Mouse (Mus musculus): ENCODE data around the gene Lrrtm4.

Gene Lrrtm4

DNA sequence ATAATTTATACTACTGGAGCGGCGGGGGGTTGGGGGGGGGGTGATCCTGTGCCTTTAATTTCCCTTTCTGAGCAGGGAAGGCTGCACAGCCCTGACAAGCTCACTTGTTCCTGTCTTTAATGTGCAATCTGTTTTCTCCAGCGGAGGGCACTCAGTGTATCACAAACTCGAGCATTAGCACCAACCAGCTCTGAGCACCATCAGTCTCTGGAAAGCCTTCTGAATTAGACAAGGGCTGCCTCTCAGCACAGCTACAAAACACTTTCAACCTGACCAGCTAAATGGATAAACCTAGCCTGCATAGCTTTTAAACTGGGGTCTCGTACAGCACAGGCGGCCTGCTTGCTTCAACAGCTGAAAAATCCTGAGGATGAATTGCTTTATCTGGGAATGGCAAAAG, at the start of gene Lrrtm4:
Gene Lrrtm4 (plus strand): TSS at position 113 of the 400 bp plus-strand sequence.
- DNase-seq = no peak

DNA sequence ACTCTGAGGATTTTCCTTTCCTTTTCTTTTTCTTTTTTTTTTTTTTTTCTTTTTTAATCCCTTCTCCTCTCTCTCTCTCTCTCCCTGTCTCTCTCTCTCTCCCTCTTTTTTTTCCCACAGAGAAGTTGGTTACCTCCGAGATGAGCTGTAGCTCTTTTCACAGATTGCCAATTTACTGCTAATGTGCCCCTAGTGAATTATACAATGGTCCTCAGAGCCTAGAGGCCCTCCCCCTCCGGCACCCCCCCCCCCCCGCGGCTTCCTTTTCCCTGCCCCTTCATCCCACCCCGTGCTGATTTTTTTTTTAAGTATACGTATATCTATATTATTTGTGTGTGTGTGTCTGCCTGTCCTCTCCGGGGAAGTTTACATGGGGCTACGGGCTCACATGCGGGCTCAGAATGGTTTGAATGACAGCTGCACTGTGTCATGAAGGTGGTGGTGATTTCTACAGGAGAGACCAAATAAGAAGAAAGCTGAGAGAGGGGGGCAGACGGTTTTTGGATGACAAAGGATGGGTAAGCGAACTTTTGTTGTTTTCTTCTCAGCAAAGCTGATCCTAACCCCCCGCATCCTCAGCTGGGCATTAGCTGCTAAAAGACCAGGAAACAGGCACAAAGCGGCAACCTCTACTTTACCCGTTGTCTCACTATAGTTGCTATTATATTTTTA, 648 bp downstream of the Lrrtm4 start:
- DNase-seq = no peak

DNA sequence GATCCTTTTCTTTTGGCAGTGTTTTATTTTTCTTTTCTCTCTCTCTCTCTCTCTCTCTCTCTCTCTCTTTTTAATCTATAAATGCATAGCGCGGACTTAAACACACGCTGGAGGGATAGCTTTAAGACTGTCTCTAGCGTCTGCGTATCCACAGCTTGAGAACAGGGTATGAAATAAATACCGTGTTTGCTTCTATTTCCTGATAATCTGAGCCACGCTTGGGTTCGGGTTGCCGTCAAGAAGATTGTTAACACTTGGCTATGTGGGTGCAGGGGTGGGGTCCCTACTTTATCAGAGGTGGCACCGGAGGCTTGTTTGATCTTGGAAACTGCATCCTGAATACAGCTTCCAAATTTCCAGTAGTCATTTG, 1.2 kb downstream of the Lrrtm4 start:
- no peak for DNase-seq

DNA sequence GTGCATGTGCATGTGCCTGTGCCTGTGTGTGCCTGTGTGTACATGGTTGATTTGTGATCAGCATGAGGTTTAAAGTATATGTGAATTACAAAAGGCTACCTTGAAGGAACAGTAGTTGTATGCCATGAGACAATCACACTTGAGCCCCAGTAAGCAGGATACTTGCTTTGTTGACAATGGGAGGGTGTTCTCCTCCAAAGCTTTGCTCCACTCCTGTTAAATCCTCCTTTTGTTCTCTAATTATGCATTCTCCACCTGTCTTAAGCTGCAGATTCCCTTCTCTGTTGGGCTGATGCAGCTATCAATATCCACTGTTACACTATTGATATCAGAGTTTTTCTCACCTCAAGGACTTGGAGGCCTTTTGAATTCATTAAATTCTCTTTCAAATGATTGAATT, 38.2 kb downstream of the Lrrtm4 start:
- no peak for DNase-seq

DNA sequence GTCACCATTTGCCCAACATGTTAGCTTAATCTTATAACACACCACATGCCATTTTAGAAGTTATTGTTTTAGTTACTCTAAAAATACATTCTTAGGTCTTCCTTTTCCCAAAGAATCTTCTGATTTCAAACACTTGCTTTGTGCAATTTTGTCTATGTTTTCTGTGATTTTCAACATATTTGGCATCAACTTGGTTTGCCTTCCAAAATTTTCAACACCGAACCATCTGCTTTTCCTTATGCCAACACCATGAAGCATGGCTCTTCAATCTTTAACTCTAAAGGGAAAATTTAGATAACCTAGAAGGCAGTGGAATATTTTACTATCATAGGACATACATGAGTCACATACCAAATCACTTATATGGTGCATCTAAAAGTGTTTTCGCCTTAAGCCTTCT, 59.3 kb downstream of the Lrrtm4 start:
- no peak for DNase-seq

DNA sequence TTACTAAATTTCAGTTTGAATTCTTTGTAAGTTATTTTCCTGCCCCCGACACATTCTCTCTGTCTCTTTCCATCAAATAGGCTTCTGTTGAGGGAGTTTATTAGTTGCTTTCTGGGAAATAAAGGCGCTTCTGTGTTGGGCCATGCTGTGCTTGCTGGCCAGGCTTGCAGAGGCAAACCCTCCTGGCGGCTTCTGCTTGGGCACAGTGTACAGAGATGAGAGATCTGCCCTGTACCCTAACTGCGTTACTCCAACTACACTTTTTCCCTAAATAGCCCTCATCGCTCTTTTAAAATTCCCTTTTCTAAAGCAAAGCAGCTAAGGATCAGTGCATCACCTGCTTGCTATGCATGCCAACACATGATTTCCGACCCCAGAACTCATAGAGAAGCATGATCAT, 60.6 kb downstream of the Lrrtm4 start:
- no peak for DNase-seq

DNA sequence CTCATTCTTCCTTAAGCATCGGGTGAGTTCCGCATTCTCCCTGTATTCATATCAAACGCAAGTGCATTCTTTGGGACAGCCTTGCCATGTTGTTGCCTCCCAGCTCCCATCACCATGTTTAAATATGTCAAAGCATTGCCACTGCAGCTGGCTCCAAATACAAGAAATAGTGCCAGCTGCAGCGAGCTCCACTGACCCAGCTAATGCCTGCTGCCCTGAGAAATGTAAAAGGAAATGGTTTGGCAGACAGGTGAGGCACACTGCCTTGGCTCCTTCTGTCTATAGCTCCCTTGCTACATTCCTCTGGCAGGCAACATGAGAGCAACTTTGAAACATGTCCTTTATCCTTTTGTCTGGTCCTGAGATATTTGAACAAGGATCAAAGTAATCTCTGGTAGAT, 76.2 kb downstream of the Lrrtm4 start:
- DNase-seq = no peak

DNA sequence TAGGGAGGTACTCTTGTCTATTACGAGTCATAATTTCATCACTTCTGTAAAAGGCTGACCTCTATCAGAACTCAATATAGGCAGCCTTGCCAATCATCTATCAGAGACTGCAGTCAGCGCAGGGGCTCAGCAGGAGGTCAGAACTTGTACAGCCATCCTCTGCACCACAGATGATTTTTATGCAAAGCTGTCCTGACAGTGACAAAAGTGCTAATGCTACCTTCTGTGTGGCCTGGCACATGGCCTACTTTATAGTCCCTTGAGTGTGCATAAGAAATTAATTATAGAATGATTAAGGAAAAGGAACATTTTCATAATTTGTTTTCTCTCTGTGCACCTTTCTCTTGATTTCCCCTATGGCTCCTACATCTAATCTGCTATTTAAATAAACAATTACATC, 86.7 kb downstream of the Lrrtm4 start:
- DNase-seq = no peak

DNA sequence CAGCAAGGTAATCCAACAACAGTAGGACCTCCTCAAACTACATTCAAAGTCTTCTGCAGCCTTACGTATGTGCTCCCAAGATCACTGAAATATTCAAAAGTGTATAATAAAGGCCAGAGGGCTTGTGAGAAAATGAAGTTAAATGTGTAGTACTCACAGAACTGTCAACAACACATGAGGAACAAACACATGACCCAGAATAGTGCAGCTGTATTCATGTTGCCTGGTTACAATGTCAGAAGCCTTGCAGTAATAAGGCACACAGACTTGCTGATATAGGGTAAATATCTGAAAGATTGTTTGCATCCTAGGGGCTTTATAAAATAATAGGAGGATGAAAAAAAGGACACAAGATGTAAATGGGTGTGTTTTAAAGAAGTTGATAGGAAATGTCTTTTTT, 87.2 kb downstream of the Lrrtm4 start:
- DNase-seq = no peak

DNA sequence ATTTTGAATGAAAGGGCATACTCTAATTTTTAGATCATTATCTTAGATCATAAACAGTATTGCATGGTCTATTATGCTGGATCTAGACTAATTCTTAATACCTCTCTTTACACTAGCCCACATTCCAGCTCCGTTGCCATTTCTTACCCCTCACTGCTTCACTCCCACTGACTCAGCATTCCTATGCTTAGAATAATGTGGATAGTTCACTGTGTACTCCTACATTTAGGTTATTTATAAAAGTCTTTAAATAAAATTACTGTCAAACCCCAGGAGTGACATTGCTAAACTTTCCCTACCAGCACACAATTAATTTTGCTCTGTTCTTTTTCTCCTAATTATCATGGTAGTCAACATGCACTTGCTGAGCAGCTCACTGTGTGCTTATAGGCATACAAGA, 107.7 kb downstream of the Lrrtm4 start:
- DNase-seq = no peak

DNA sequence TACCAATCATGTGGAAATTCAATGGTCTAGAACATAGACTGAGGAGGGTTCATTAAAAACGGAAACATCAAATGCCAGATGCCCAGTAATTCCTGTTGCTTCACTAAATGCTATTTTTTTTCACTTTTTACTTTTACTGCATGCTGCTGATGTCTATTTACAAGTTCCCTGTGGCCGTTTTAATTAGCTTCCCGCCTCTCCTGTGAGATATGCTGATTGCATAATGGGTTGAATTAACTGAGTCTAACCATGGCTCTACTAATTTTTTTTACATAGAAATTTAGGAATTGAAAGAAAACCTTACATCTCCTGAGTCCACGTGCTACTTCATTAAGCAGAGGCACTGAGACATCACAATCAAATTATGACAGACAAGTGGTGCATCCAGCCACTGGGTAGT, 143.9 kb downstream of the Lrrtm4 start:
- DNase-seq = no peak

DNA sequence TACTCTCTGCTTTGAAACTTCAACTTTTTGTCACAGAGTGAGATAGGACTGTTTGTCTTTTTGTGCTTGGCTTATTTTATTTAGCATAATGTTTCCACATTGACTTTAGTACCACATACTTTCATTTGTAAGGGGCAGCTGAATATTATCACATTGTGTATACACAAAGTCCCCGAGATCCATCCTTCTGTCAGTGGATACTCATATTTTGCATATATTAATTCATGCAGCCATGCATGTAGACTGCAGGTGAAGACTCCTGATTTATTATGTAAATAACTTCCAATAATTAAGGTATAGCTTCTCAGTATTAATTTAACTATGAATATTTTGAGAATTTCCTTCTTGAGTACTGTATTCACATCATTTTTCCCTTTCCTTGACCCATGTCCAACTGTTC, 163.2 kb downstream of the Lrrtm4 start:
- DNase-seq = no peak

DNA sequence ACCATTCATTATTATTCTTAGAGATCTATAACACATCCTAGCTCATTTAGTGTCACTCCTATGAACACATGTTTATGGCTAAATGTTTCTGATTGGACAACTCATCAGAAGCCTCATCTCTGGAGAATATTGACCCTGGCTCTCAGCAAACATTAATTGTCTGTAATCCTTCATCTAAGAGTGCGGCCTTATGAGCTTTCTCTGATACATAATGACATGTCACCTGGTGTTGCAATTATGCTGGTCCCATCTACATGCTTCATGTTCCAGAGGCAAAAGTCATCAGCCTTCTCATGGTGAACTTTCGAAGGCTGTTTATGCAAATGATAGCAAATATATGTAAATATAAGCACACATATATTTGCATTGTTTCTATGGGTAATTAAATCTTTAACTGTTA, 163.7 kb downstream of the Lrrtm4 start:
- DNase-seq = no peak

DNA sequence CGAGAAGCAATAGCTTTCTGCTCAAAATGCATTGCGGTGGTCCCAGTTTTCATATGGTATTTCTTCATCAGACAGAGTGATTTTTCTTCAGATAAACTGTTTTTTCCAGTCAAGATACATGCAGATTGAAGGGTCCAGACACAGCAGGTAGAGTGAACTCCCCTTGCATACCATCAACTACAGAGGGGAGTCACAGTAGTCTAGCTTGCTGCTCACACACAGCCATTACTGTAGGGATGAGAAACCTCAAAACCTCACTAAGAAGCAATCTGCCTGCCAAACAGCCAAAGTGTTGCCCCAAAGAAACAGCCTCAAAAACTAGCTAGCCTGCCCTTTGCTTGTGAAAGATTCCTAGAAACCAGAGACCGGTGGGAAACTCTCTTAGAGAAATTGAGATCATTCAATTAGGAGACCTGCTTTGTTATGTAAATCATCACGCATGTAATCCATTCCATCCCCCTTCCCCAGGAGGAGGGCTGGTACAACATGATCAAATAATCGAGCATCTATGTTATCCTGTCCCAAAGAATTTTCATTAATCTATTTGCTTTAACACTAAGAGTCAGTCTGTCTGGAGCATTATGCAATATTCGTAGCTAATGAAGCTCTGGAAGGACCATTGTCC, 166.9 kb downstream of the Lrrtm4 start:
- no peak for DNase-seq

DNA sequence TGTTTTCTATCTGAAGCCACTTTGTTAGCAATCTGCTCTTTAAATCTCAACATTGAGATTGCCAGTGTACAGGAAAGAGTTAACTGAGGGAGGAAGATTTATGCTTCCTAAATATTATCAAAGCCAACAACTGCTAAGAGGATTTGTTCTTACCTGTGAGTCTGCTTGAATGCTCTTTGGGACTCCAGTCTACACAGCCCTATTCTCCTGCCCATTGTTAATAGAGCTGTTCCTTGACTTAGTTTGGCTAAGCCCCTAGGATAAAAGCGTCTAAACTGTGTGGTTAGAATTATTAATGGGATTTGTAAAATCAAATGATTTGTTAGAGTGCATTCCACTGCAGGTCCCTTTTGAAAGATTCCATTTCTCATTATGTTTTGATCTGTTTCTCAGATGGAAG, 168.1 kb downstream of the Lrrtm4 start:
- no peak for DNase-seq

DNA sequence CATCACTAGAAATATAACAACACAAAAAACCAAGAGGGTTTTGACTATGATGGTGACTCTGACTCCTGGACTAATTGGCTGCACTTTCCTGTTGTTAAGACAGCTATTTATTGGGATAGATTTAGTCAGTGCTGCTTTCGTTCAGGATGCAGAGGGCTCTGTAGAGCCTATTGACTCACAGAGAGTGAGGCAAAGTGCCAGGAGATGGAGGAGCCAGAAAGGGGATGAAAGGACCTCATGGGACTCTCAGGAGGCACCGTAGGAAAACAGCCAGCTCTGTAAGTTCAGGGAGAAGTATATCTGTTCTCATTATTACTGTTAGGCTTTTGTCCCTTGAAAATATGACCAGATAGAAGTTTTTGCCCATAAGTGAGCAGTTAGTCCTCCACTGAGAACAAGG, 190.8 kb downstream of the Lrrtm4 start:
- DNase-seq = no peak

DNA sequence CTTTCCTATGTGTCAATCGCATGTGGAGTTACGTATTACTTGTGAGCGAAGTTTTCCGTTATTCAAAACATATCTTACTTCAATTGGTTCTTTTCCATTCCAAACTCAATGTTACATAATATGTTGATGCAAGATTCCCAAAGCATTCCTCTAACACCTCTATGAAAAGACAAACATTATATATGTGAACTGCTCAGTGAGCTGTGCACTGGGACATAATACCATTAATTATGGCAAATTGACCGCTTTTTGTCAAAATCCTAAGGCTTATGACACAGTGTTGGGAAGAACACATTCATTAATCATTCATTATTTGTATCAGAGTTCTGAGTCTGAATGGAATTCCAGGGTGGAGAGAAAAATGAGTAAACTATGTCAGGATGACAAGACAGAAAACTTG, 191.6 kb downstream of the Lrrtm4 start:
- no peak for DNase-seq

DNA sequence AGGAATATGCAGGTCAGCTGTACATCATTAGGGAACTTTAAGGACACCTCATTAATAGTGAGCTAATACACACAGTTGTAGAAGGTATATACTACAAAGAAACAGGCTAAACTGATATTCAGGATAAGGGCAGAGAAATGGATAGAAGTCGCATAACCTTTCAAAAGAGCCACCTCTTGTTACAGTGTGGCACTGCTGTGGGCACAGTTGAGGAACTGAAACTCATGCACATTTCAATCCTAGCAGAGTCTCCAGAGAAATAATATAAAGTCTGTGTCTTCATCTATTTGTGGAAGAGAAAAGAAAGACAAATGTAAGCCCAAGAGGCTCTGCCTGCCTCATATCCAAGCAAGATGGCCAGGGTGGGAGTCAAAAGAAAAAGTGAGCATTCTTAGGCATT, 242.9 kb downstream of the Lrrtm4 start:
- DNase-seq = no peak

DNA sequence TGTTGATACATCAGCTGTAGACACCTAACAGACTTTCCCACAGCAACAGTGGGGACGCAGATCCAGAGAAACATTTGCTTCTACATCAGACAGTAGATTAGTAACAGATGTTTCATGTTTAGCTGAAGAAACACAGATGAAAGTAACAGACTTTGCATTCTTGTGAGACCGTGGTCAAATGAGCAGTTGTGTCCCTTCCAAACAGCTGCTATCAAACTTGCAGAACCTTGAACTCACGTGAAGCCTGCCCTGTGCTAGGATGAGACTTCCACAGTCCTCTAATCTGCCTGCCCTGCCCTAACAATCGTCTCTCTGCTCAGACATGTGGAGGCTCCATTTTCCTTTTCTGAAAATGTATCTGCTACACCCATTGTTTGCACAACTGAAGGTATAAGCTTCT, 245.3 kb downstream of the Lrrtm4 start:
- no peak for DNase-seq

DNA sequence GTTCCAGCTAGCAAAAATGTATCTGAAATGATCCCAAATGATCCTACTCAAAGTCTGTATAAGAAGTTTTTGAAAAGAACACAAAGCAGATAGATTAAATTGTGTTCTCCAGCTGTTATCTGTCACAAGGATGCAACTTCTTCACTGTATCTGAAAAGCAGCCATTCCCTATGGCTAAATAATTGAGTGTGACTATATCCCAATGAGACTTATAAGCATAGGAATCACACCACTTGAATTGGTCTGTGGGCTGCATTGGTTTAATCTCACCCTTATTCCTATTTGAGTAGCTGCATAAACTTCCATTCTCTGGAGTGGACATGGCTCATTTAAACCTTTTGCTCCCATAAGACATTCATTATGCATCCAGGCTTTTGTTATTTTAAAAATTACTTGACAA, 245.9 kb downstream of the Lrrtm4 start:
- DNase-seq = no peak

DNA sequence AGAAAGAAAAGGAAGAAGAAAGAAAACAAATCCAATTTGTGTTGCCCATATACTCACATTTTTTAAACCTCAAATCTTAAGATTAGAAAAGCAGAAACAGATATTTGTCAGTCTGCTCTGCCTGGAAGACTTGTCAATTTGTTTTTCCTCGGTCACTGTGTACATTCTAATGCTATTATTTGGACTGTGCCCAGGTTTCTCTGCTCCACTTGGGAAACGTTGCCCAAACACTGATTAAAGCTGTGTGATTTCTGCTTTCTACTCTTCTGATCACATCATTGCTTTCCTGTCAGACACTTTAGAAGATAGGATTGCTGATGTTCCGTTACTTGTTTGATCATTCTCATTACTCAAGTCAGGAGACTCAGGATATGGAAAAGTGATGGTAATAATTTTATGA, 247.1 kb downstream of the Lrrtm4 start:
- DNase-seq = no peak

DNA sequence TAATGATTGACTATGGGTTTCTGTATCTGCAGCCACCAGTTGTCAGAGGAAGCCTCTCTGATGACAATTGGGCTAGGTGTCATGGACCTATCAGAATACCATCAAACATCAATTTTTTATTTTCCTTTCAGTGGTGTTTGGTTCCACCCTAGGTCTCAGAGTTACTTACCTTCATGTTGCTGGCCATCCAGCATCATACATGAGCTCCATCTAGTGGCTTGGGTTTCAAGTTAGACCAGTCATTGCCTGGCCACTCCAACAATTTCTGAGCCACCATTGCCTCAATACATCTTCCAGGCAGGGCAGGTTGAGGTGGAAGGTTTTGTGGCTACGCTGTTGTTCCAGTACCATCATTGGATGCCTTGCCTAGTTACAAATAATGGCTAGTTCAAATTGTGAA, 268.3 kb downstream of the Lrrtm4 start:
- DNase-seq = no peak

DNA sequence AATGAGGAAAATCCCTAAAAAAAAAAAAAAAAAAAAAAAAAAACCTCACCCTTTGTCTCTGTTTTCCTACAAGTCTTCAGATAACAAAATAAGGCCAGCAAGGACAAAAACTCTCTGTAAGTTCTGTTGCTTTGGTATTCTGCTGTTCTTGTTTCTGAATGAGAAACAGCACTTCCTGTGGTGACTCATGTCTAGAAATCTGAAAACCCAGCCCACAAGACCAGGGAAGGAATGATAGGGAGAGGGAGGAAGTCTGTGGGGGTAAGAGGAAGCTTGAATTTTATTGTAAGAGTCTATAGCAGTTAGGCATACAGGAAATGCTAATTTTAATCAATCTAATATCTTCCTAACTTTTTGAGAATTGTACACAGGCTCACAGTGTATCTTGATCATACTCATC, 283.2 kb downstream of the Lrrtm4 start:
- no peak for DNase-seq

DNA sequence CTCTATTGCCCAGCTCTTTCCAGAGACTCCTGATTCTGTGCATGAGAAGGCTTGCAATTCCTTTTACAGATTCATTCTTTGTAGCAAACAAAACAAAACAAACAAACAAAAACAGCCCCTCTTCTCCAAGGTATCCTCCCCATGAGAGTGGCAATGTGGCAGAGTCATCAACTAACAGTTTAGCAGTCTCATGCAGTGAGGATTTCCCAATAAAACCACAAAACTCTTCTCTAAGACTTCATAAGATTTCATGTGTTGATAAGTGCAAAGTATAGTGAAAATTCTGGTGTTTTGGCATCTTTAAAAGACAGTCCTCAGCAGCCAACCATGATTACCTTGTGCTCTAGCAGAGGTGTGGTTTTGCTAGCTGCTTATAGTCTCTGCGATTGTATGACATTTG, 284.9 kb downstream of the Lrrtm4 start:
- DNase-seq = no peak

DNA sequence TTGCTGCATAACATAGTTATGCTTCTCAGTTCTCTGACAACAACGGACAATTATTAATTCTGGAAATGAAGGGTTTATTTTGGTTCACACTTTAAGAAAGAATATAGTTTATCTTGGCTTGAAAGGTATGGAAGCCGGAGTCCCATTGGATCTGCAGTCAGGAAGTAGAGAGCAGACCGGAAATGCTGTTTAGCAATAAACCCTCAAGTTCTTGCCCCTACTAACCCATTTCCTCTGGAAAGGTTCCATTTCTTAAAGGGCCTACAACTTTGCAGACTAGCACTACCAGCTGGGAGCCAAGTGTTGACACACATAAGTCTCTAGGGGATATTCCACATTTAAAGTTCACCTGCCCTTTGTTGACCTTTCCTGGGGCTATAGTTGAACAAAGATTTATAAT, 309.7 kb downstream of the Lrrtm4 start:
- DNase-seq = no peak

Measured in thymus, postnatal 36 days (tissue).